Mouse (Mus musculus) lung, adult 2 months (tissue): ENCODE measurements around the gene Nacc1.

Source experiments
- CTCF ChIP-seq: fragments of 200-500 bp; IDR thresholded peaks from 2 replicates; pipeline ENCODE4 v1.5.1; 2011; ENCODE audit warnings: mild to moderate bottlenecking, low read length, control low read depth; ENCODE audit not compliant: insufficient read depth
- POLR2A ChIP-seq: fragments of 200-500 bp; IDR thresholded peaks from 2 replicates; pipeline ENCODE4 v1.6.1; 2011; ENCODE audit warnings: low read depth, mild to moderate bottlenecking, control low read depth, low read length, borderline replicate concordance; ENCODE audit errors: extremely low read depth

GRCm38 (mm10) chr8:84634849-84635304, 52.8 kb downstream of the Nacc1 start:
- TF ChIP-seq POLR2A (no peak), CTCF (no peak)
